Mouse (Mus musculus) neutrophil, adult 59 days (primary cell): Measurements from ENCODE around the gene Herc3. TPM values are rescaled to one million over a fixed set of nuclear protein-coding genes. Genes with fewer than 3 reads are reported as not detected.

ENCODE experiments used
- total RNA-seq, 2 experiments: library from RNA; stranded (reverse); gene quantifications; 1 replicate in 1 of 2; 2 replicates in 1 of 2; pipeline ENCODE4 v1.2.4; 2023

The Herc3 gene
- total RNA-seq = 10 to 100 TPM; 22.0 to 25.1 TPM

DNA sequence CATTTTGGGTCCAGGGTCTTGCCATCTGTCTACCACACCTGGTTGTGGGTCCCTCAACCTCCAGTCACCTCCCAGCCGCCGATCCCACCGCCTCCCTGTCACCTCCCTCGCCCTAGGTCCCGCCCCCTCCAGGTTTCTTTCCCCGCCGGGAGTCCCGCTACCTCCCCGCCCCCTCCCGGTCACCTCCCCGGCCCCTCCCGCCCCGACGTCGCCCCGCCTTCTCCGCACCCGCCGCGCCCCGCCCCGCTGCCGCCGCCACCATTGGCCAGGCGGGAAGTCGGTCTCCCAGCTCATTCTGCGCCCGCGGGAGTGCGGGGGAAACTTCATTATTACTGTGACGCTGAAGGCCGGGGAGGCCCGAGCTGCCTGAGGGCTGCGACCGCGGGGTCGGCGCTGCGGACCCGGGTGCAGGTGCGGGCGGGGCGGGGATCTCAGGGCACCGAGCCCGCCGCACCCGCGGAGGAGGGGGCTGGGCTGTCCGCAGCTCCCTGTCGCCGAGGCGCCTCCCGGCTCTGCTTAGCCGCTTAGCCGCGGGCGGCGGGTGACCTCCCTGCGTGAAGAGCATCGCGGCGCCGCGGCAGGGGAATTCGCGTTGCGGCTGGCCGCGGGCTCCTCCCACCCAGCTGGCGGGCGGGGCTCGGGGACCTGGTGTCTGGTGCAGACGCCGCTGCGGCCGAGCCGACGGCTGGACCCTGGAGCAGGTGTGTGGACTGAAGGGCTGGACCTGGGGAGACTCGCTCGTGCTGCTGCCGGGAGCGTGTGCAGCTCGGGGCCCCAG, at the start of gene Herc3:
TSS of gene Herc3 (plus strand) at position 234 of the 778 bp plus-strand sequence.

GRCm38 (mm10) chr6:58906852-58907261, 75.6 kb downstream of the Herc3 start, which contains the start of gene Nap1l5:
Gene Nap1l5, minus strand, starts transcription at chr6:58907076.

Other genes with a start within 250 kb of the Herc3 start
- 10 to 100 TPM in 1 of 2 experiments, 1 to 10 TPM in 1; 7.7 to 12.1 TPM for gene Abcg2, start 246.9 kb upstream of the Herc3 start, total RNA-seq
- gene Nap1l5, start 75.6 kb downstream of the Herc3 start, total RNA-seq = not detected
- under 1 TPM in 1 of 2 experiments, not detected in 1; 0.13 TPM for gene Fam13a, start 193.1 kb downstream of the Herc3 start, total RNA-seq